Mouse (Mus musculus) liver, postnatal 0 days (tissue): ENCODE results near the gene Lgals3.

Experiments used
- CTCF ChIP-seq: sonication (generic); IDR thresholded peaks from 2 replicates; pipeline ENCODE4 v1.5.1; 2016; ENCODE audit warnings: antibody characterized with exemption, low read depth
- EP300 ChIP-seq: IDR thresholded peaks from 2 replicates; pipeline ENCODE4 v1.6.1; 2016; ENCODE audit warnings: antibody characterized with exemption, low read depth, mild to moderate bottlenecking

GRCm38 (mm10) chr14:47325965-47326761 is 41.4 kb upstream of the Lgals3 start:
- no peak for TF ChIP-seq EP300
- no peak for TF ChIP-seq CTCF
